In genomic region chr5:134541640-134542039, GRCm38 (mm10) we compare ENCODE assay signal across 9 mouse cellular contexts. TPM values are rescaled to one million over a fixed set of nuclear protein-coding genes. Genes with fewer than 3 reads are reported as not detected.
A peak's percentile ranks its signal among the peaks of the same experiment; 100 is the strongest.
DNase-seq lines count a peak whose midpoint lies in the region; ATAC-seq and TF ChIP-seq lines count a peak whose summit lies in the region.
"Had no signal": no experiment of that assay in that cellular context is flagged by ENCODE, and none has a peak within 500 bp of the region (broad histone marks: within the 10 kb centered on the region; RNA-seq: fewer than 3 reads in every experiment).

No protein-coding gene starts in this region.

- no peaks in the 10 kb centered on the region for H3K9me3 ChIP-seq in midbrain, embryonic 11.5 days (ENCODE audit: control insufficient read depth, low read length)
- H3K9me3 ChIP-seq in midbrain, embryonic 16.5 days (replicated peaks; ENCODE audit: control insufficient read depth, low read length, poor library complexity, severe bottlenecking) = no peaks in the 10 kb centered on the region
- H3K9me3 ChIP-seq in heart, embryonic 11.5 days (replicated peaks; ENCODE audit: control insufficient read depth, low read length) = no peaks in the 10 kb centered on the region
- H3K9me3 ChIP-seq in stomach, postnatal 0 days (ENCODE audit: control insufficient read depth, low read length) = no peaks in the 10 kb centered on the region

- no peaks in the 10 kb centered on the region for H3K27me3 ChIP-seq in midbrain, embryonic 11.5 days (ENCODE audit: control insufficient read depth, insufficient read depth, low read length)
- H3K27me3 ChIP-seq in midbrain, embryonic 16.5 days (ENCODE audit: control insufficient read depth, insufficient read depth, low read depth, low read length) = no peaks in the 10 kb centered on the region
- H3K27me3 ChIP-seq in heart, embryonic 11.5 days (ENCODE audit: control insufficient read depth, insufficient read depth, low read length) = no peaks in the 10 kb centered on the region
- H3K27me3 ChIP-seq in stomach, postnatal 0 days (ENCODE audit: control insufficient read depth, insufficient read depth, low read length) = no peaks in the 10 kb centered on the region

- no peak for TF ChIP-seq EP300 in stomach, postnatal 0 days (optimal IDR thresholded peaks at IDR 0.05)

- no peak overlapping the region for H3K4me3 ChIP-seq in midbrain, embryonic 11.5 days (ENCODE audit: low read depth, low read length)
- H3K4me3 ChIP-seq in midbrain, embryonic 16.5 days (ENCODE audit: low read depth, low read length) = no peak overlapping the region
- no peak overlapping the region for H3K4me3 ChIP-seq in heart, embryonic 11.5 days (ENCODE audit: low read depth, low read length)
- H3K4me3 ChIP-seq in stomach, postnatal 0 days (ENCODE audit: low read depth, low read length) = no peak overlapping the region

- H3K9ac ChIP-seq in midbrain, embryonic 11.5 days (ENCODE audit: low read length) = no peak overlapping the region
- H3K9ac ChIP-seq in midbrain, embryonic 16.5 days (ENCODE audit: low read depth, low read length) = no peak overlapping the region
- no peak overlapping the region for H3K9ac ChIP-seq in heart, embryonic 11.5 days (ENCODE audit: low read depth, low read length)
- no peak overlapping the region for H3K9ac ChIP-seq in stomach, postnatal 0 days (ENCODE audit: low read length)

- TF ChIP-seq CTCF in stomach, postnatal 0 days (IDR thresholded peaks at IDR 0.05; ENCODE audit: low read depth) = no peak

- no peak overlapping the region for H3K4me2 ChIP-seq in midbrain, embryonic 11.5 days
- H3K4me2 ChIP-seq in midbrain, embryonic 16.5 days (ENCODE audit: low read length) = no peak overlapping the region
- H3K4me2 ChIP-seq in heart, embryonic 11.5 days = no peak overlapping the region
- H3K4me2 ChIP-seq in stomach, postnatal 0 days (replicated peaks; ENCODE audit: low read depth) = no peak overlapping the region

- peaks cover 15% of the 10 kb centered on the region for H3K4me1 ChIP-seq in midbrain, embryonic 11.5 days (ENCODE audit: control insufficient read depth, insufficient read depth, low read length)
- peaks cover 29% of the 10 kb centered on the region for H3K4me1 ChIP-seq in midbrain, embryonic 16.5 days (ENCODE audit: control insufficient read depth, insufficient read depth, low read length)
- peaks cover 11% of the 10 kb centered on the region; the same call in 1 of the 2 replicates for H3K4me1 ChIP-seq in heart, embryonic 11.5 days (ENCODE audit: control insufficient read depth, insufficient read depth, low read length)
- H3K4me1 ChIP-seq in stomach, postnatal 0 days (replicated peaks; ENCODE audit: control insufficient read depth, insufficient read depth) = peaks cover 8% of the 10 kb centered on the region

- no peak for ATAC-seq in midbrain, embryonic 11.5 days (ENCODE audit: low FRiP score)
- ATAC-seq in midbrain, embryonic 16.5 days = no peak
- no peak for ATAC-seq in heart, embryonic 11.5 days (replicated peaks; ENCODE audit: insufficient number of reproducible peaks, low FRiP score, low TSS enrichment)
- peak; percentile 36 for ATAC-seq in stomach, postnatal 0 days (ENCODE audit: low FRiP score, low TSS enrichment)
- no peak for ATAC-seq in megakaryocyte, adult 5-6 weeks (ENCODE audit: poor library complexity, severe bottlenecking)

- H3K36me3 ChIP-seq in midbrain, embryonic 11.5 days (ENCODE audit: control insufficient read depth, insufficient read depth, low read length) = no peaks in the 10 kb centered on the region; the same call in 1 of the 2 replicates
- H3K36me3 ChIP-seq in midbrain, embryonic 16.5 days (ENCODE audit: control insufficient read depth, insufficient read depth, low read length) = peaks cover 10% of the 10 kb centered on the region
- H3K36me3 ChIP-seq in heart, embryonic 11.5 days (ENCODE audit: control insufficient read depth, insufficient read depth, low read length) = 0 out of 2 replicates have a peak, but pooled peaks cover 3% of the 10 kb centered on the region
- peaks cover 3% of the 10 kb centered on the region; the same call in 1 of the 2 replicates for H3K36me3 ChIP-seq in stomach, postnatal 0 days (ENCODE audit: control insufficient read depth, insufficient read depth, low read length)

- WGBS in midbrain, embryonic 11.5 days = 23% methylated on average over 7 of the region's 7 CpGs
- 35% methylated on average over 7 of the region's 7 CpGs for WGBS in midbrain, embryonic 16.5 days
- 39% methylated on average over 7 of the region's 7 CpGs for WGBS in heart, embryonic 11.5 days (ENCODE audit: insufficient replicate concordance)
- WGBS in stomach, postnatal 0 days = 28% methylated on average over 7 of the region's 7 CpGs

- peak; percentile 77 for DNase-seq in midbrain, embryonic 11.5 days (ENCODE audit: low spot score, missing footprints)
- peak; percentile 92 for DNase-seq in kidney, postnatal 10 days
- no peak for DNase-seq in stomach, postnatal 0 days (ENCODE audit: low spot score)
- DNase-seq in frontal cortex, postnatal 25 days (ENCODE audit: low spot score in 2 of 2) = no peak
- no peak for DNase-seq in thymus, postnatal 4 days

- no peak overlapping the region for H3K27ac ChIP-seq in midbrain, embryonic 11.5 days (ENCODE audit: low read depth, low read length)
- H3K27ac ChIP-seq in midbrain, embryonic 16.5 days (ENCODE audit: low read length) = no peak overlapping the region
- peak overlapping the region; percentile 58; the same call in 1 of the 2 replicates for H3K27ac ChIP-seq in heart, embryonic 11.5 days (ENCODE audit: low read depth, low read length)
- H3K27ac ChIP-seq in stomach, postnatal 0 days (replicated peaks) = peak overlapping the region; percentile 69
- H3K27ac ChIP-seq: macrophage had no signal

RNA-seq across cellular contexts. Expression of gene Clip2, which starts 10.6 kb away (rescaled TPM):
- polyA plus RNA-seq in midbrain, embryonic 11.5 days (2014; fragmentation: Nextera tagmentation; extraction: Ambion mirVana) = 5.6 and 5.8 TPM in 2 replicates
- polyA plus RNA-seq in midbrain, embryonic 16.5 days (2015; fragmentation: Nextera tagmentation; extraction: Ambion mirVana) = 16.7 and 17.1 TPM in 2 replicates
- 1.7 and 2.2 TPM in 2 replicates for polyA plus RNA-seq in heart, embryonic 11.5 days (2014; fragmentation: Nextera tagmentation; extraction: Ambion mirVana)
- 1.0 and 1.1 TPM in 2 replicates for polyA plus RNA-seq in stomach, postnatal 0 days (2015; fragmentation: Nextera tagmentation; extraction: Ambion mirVana)
- total RNA-seq in megakaryocyte, adult 5-6 weeks (2015) = 1.8 and 1.9 TPM in 2 replicates
- 3.7 and 6.7 TPM in 2 replicates for total RNA-seq in megakaryocyte, adult 5-6 weeks (2017)

RNA-seq across cellular contexts. Expression of gene Syna, which starts 18.3 kb away (rescaled TPM):
- 0.30 TPM in 1 of 2 replicates, not detected in the other for polyA plus RNA-seq in midbrain, embryonic 11.5 days (2014; fragmentation: Nextera tagmentation; extraction: Ambion mirVana)
- polyA plus RNA-seq in midbrain, embryonic 16.5 days (2015; fragmentation: Nextera tagmentation; extraction: Ambion mirVana) = 0.46 and 0.92 TPM in 2 replicates
- not detected in 2 replicates for polyA plus RNA-seq in heart, embryonic 11.5 days (2014; fragmentation: Nextera tagmentation; extraction: Ambion mirVana)
- 0.07 TPM in 2 replicates for polyA plus RNA-seq in stomach, postnatal 0 days (2015; fragmentation: Nextera tagmentation; extraction: Ambion mirVana)
- not detected in 2 replicates for total RNA-seq in megakaryocyte, adult 5-6 weeks (2015)
- total RNA-seq in megakaryocyte, adult 5-6 weeks (2017) = not detected in 2 replicates
- polyA plus RNA-seq: macrophage had no signal

RNA-seq across cellular contexts. Expression of gene Rfc2, which starts 39.5 kb away (rescaled TPM):
- polyA plus RNA-seq in midbrain, embryonic 11.5 days (2014; fragmentation: Nextera tagmentation; extraction: Ambion mirVana) = 321 and 338 TPM in 2 replicates
- polyA plus RNA-seq in midbrain, embryonic 16.5 days (2015; fragmentation: Nextera tagmentation; extraction: Ambion mirVana) = 179 and 186 TPM in 2 replicates
- 216 and 234 TPM in 2 replicates for polyA plus RNA-seq in heart, embryonic 11.5 days (2014; fragmentation: Nextera tagmentation; extraction: Ambion mirVana)
- polyA plus RNA-seq in stomach, postnatal 0 days (2015; fragmentation: Nextera tagmentation; extraction: Ambion mirVana) = 81.5 and 83.7 TPM in 2 replicates
- 161 and 172 TPM in 2 replicates for total RNA-seq in megakaryocyte, adult 5-6 weeks (2015)
- 110 and 115 TPM in 2 replicates for total RNA-seq in megakaryocyte, adult 5-6 weeks (2017)

Comparison
In these comparisons a context has a peak if more than half of its experiments do, and no peak if none do; other contexts are left out.
1. DNase-seq: peak in midbrain, embryonic 11.5 days (single experiment) and kidney, postnatal 10 days (single experiment); none in stomach, postnatal 0 days (single experiment), frontal cortex, postnatal 25 days (0 of 2) and thymus, postnatal 4 days (single experiment).
2. H3K27ac ChIP-seq: peak in heart, embryonic 11.5 days (single experiment) and stomach, postnatal 0 days (single experiment); none in midbrain, embryonic 11.5 days (single experiment) and midbrain, embryonic 16.5 days (single experiment).